Mouse (Mus musculus) CH12.LX (cell line): Measurements from ENCODE around the gene Caap1. TPM values are rescaled to one million over a fixed set of nuclear protein-coding genes. Genes with fewer than 3 reads are reported as not detected.

Experiments
- DNase-seq: peaks from one replicate; pipeline ENCODE4 v3.0.0-alpha.2; 2013; ENCODE audit errors: extremely low read depth
- H3K27ac ChIP-seq: 2 replicates; pipeline ENCODE4 v1.5.1; 2012; ENCODE audit warnings: low read depth, mild to moderate bottlenecking, control low read depth, moderate library complexity; ENCODE audit not compliant: insufficient read depth
- H3K27me3 ChIP-seq: replicated peaks from 2 replicates; pipeline ENCODE3; 2012; ENCODE audit warnings: inconsistent platforms
- H3K36me3 ChIP-seq, 2 experiments: replicated peaks in 1 of 2; 2 replicates each; pipeline versions ENCODE3 to v1.6.1; 2012; ENCODE audit warnings: inconsistent platforms in 1 of 2, low read length in 1 of 2, mild to moderate bottlenecking in 1 of 2, mixed read lengths in 1 of 2, moderate library complexity in 1 of 2; ENCODE audit not compliant: control insufficient read depth in 1 of 2, insufficient read depth in 1 of 2
- H3K4me1 ChIP-seq, 2 experiments: 2 replicates each; pipeline ENCODE4 v1.6.1; 2012; ENCODE audit warnings: inconsistent platforms in 1 of 2, moderate library complexity in 1 of 2; ENCODE audit not compliant: insufficient read depth in 2 of 2, control insufficient read depth in 1 of 2
- H3K4me2 ChIP-seq: 2 replicates; pipeline ENCODE4 v1.6.1; 2012; ENCODE audit warnings: low read depth, mild to moderate bottlenecking, control low read depth; ENCODE audit not compliant: poor library complexity, insufficient read depth, severe bottlenecking
- H3K4me3 ChIP-seq, 3 experiments: fragments of 150-350 bp in 1 of 3; sonication (generic) in 1 of 3; replicated peaks in 1 of 3; 2 replicates each; pipeline versions ENCODE3 to v1.5.1; 2011 to 2012; ENCODE audit warnings: low read depth in 2 of 3, low read length in 2 of 3, mild to moderate bottlenecking in 2 of 3, moderate library complexity in 2 of 3, control low read depth in 1 of 3, improper control_type of control experiment in 1 of 3, inconsistent platforms in 1 of 3, mixed read lengths in 1 of 3; ENCODE audit not compliant: poor library complexity in 1 of 3
- H3K79me2 ChIP-seq: replicated peaks from 2 replicates; pipeline ENCODE4 v1.6.1; 2012; ENCODE audit warnings: mild to moderate bottlenecking, moderate library complexity; ENCODE audit not compliant: control insufficient read depth, poor library complexity, insufficient read depth, severe bottlenecking; ENCODE audit errors: extremely low read depth
- H3K9ac ChIP-seq: 2 replicates; pipeline ENCODE4 v1.6.1; 2012; ENCODE audit warnings: low read depth, mild to moderate bottlenecking, control low read depth, moderate library complexity; ENCODE audit not compliant: insufficient read depth
- H3K9me3 ChIP-seq: replicated peaks from 2 replicates; pipeline ENCODE3; 2012; ENCODE audit warnings: low read length, inconsistent platforms, mixed read lengths
- CHD1 ChIP-seq: IDR thresholded peaks from 2 replicates; pipeline ENCODE4 v1.6.1; 2012; ENCODE audit warnings: low read depth, low read length, improper control_type of control experiment, inconsistent platforms
- CTCF ChIP-seq, 2 experiments: IDR thresholded peaks in 1 of 2; conservative IDR thresholded peaks in 1 of 2; 2 replicates each; pipeline ENCODE4 v1.5.1; 2011 to 2012; ENCODE audit warnings: low read depth in 2 of 2, low read length in 2 of 2, improper control_type of control experiment in 1 of 2, inconsistent platforms in 1 of 2, mild to moderate bottlenecking in 1 of 2, moderate library complexity in 1 of 2
- ELF1 ChIP-seq: IDR thresholded peaks from 2 replicates; pipeline ENCODE4 v1.6.1; 2014; ENCODE audit warnings: low read depth, mild to moderate bottlenecking, inconsistent platforms, low read length, improper control_type of control experiment
- EP300 ChIP-seq: IDR thresholded peaks from 2 replicates; pipeline ENCODE4 v1.6.1; 2011; ENCODE audit warnings: low read length, improper control_type of control experiment
- IRF4 ChIP-seq: IDR thresholded peaks from 2 replicates; pipeline ENCODE4 v1.6.1; 2014; ENCODE audit warnings: low read depth, mild to moderate bottlenecking, inconsistent platforms, low read length, improper control_type of control experiment
- JUND ChIP-seq: conservative IDR thresholded peaks from 2 replicates; pipeline ENCODE4 v1.6.1; 2011; ENCODE audit warnings: low read depth, low read length, improper control_type of control experiment
- KAT2A ChIP-seq: IDR thresholded peaks from 2 replicates; pipeline ENCODE4 v1.6.1; 2012; ENCODE audit warnings: low read length, improper control_type of control experiment, inconsistent platforms; ENCODE audit not compliant: insufficient replicate concordance
- MAX ChIP-seq: IDR thresholded peaks from 2 replicates; pipeline ENCODE4 v1.6.1; 2011; ENCODE audit warnings: low read length, improper control_type of control experiment
- MYC ChIP-seq: IDR thresholded peaks from 2 replicates; pipeline ENCODE4 v1.6.1; 2011; ENCODE audit warnings: low read depth, mild to moderate bottlenecking, improper control_type of control experiment, low read length
- PAX5 ChIP-seq: IDR thresholded peaks from 2 replicates; pipeline ENCODE4 v1.6.1; 2012; ENCODE audit warnings: low read length, inconsistent platforms, mixed read lengths
- RCOR1 ChIP-seq: conservative IDR thresholded peaks from 2 replicates; pipeline ENCODE4 v1.6.1; 2012; ENCODE audit warnings: low read depth, mild to moderate bottlenecking, inconsistent platforms, low read length, improper control_type of control experiment
- SIN3A ChIP-seq: IDR thresholded peaks from 2 replicates; pipeline ENCODE4 v1.6.1; 2012; ENCODE audit warnings: low read length, improper control_type of control experiment, inconsistent platforms
- TBP ChIP-seq: conservative IDR thresholded peaks from 2 replicates; pipeline ENCODE4 v1.6.1; 2011; ENCODE audit warnings: low read depth, low read length, improper control_type of control experiment
- TCF12 ChIP-seq: IDR thresholded peaks from 2 replicates; pipeline ENCODE4 v1.6.1; 2014; ENCODE audit warnings: low read depth, mild to moderate bottlenecking, inconsistent platforms, low read length, improper control_type of control experiment
- UBTF ChIP-seq: IDR thresholded peaks from 2 replicates; pipeline ENCODE4 v1.6.1; 2012; ENCODE audit warnings: low read depth, mild to moderate bottlenecking, inconsistent platforms, low read length, improper control_type of control experiment, moderate library complexity
- USF1 ChIP-seq: IDR thresholded peaks from 2 replicates; pipeline ENCODE4 v1.6.1; 2014; ENCODE audit warnings: low read depth, mild to moderate bottlenecking, inconsistent platforms, low read length, improper control_type of control experiment
- ZMIZ1 ChIP-seq: IDR thresholded peaks from 2 replicates; pipeline ENCODE4 v1.6.1; 2012; ENCODE audit warnings: low read depth, mild to moderate bottlenecking, inconsistent platforms, low read length, improper control_type of control experiment
- ZNF384 ChIP-seq: IDR thresholded peaks from 2 replicates; pipeline ENCODE4 v1.6.1; 2012; ENCODE audit warnings: low read depth, low read length, improper control_type of control experiment, inconsistent platforms
- dilution Hi-C: fragments of 300-500 bp; cut with MboI; formaldehyde crosslinking; loops from 2 replicates; pipeline ENCODE4 v1.14.3; 2020; ENCODE audit warnings: low sequenced_read_pairs; ENCODE audit not compliant: extremely low pct_unique_long_range_greater_than_20kb, extremely low pct_ligation_motif_present
- in situ Hi-C: fragments of 300-500 bp; cut with MboI; formaldehyde crosslinking; loops from 3 replicates; pipeline ENCODE4 v1.14.3; 2019; ENCODE audit warnings: low sequenced_read_pairs, low pct_ligation_motif_present, low pct_unique_long_range_greater_than_20kb, mixed read lengths
- polyA plus RNA-seq: library from polyadenylated mRNA; unstranded; fragments of >175 nt; gene quantifications from 2 replicates; pipeline ENCODE4 v1.2.1, GENCODE M21; 2012; ENCODE audit warnings: low read depth; ENCODE audit not compliant: insufficient read length
- total RNA-seq, 2 experiments: library from RNA; depleted of rRNA; stranded (reverse); fragments of 300-350 nt in 1 of 2; fragments of >200 nt in 1 of 2; gene quantifications; 2 replicates each; pipeline ENCODE4 v1.2.3; 2012 to 2014

Gene Caap1
- total and polyA plus RNA-seq, 3 experiments = 10.2 to 34.1 (median 18.7) TPM

GRCm38 (mm10) chr4:94554955-94555494 is 1.6 kb downstream of the Caap1 start:
- dilution Hi-C loops = no loop called here
- Histone ChIP-seq H3K79me2 (peaks cover 16% of the 10 kb centered on the region), H3K27ac (no peak overlapping the region), H3K27me3 (no peaks in the 10 kb centered on the region), H3K4me1 (peaks cover 0 to 19% of the 10 kb centered on the region in 2 experiments; a peak in 3 of 4 replicates), H3K4me2 (peak overlapping the region; percentile 81), H3K4me3 (peak overlapping the region in 1 of 3 experiments; percentile 75), H3K36me3 (no peaks in the 10 kb centered on the region), H3K9me3 (no peaks in the 10 kb centered on the region)
- TF ChIP-seq RCOR1 (no peak), EP300 (no peak), ZNF384 (peak; percentile 74)
- TF ChIP-seq, all 38 proteins: peak for 1
- H3K9ac ChIP-seq = no peak overlapping the region
- DNase-seq = no peak
- in situ Hi-C loops = no loop called here

- in situ Hi-C loops = no loop called here
- H3K9me3 ChIP-seq = no peaks in the 10 kb centered on the region
Observed at GRCm38 (mm10) chr4:94544321-94544720, 12.3 kb downstream of the Caap1 start.

GRCm38 (mm10) chr4:94543041-94543440 is 13.6 kb downstream of the Caap1 start:
- no peak overlapping the region for H3K27ac ChIP-seq
- H3K9me3 ChIP-seq = no peaks in the 10 kb centered on the region
- H3K79me2 ChIP-seq = no peaks in the 10 kb centered on the region
- no peak overlapping the region for H3K9ac ChIP-seq
- in situ Hi-C loops = no loop called here
- no peak overlapping the region for H3K4me2 ChIP-seq
- DNase-seq = peak; percentile 24
- dilution Hi-C loops = no loop called here
- H3K27me3 ChIP-seq = no peaks in the 10 kb centered on the region
- H3K4me1 ChIP-seq = no peaks in the 10 kb centered on the region
- no peak overlapping the region for H3K4me3 ChIP-seq
- peaks cover 4 to 49% of the 10 kb centered on the region in 2 experiments for H3K36me3 ChIP-seq
- peak in 1 of 2 experiments; percentile 37; a peak in 2 of 4 replicates for TF ChIP-seq CTCF (conservative IDR thresholded peaks at IDR 0.05 in 1 of 2, IDR thresholded peaks at IDR 0.05 in 1 of 2; ENCODE audit: low read depth in 2 of 2, low read length in 2 of 2)
- no peak for TF ChIP-seq IRF4
- TF ChIP-seq, all 38 proteins: peak for 1

More at GRCm38 (mm10) chr4:94544321-94544720, 12.3 kb downstream of the Caap1 start:
- no peaks in the 10 kb centered on the region for H3K79me2 ChIP-seq
- TF ChIP-seq MYC = no peak
- no peak for TF ChIP-seq ELF1
- TF ChIP-seq SIN3A = no peak
- TF ChIP-seq TBP = no peak
- no peak for TF ChIP-seq CTCF (conservative IDR thresholded peaks at IDR 0.05 in 1 of 2, IDR thresholded peaks at IDR 0.05 in 1 of 2; ENCODE audit: low read depth in 2 of 2, low read length in 2 of 2)
- no peak for TF ChIP-seq PAX5
- no peak for TF ChIP-seq JUND
- no peak for TF ChIP-seq MAX
- TF ChIP-seq IRF4 = no peak
- no peak for TF ChIP-seq KAT2A
- no peak for TF ChIP-seq TCF12
- TF ChIP-seq USF1 = no peak
- TF ChIP-seq UBTF = no peak
- TF ChIP-seq ZMIZ1 = no peak
- TF ChIP-seq CHD1 = no peak
- no peak overlapping the region for H3K4me3 ChIP-seq
- DNase-seq = no peak
- dilution Hi-C loops = no loop called here
- H3K27ac ChIP-seq = no peak overlapping the region
- H3K36me3 ChIP-seq = peaks cover 0 to 42% of the 10 kb centered on the region in 2 experiments
- no peaks in the 10 kb centered on the region for H3K4me1 ChIP-seq
- no peak overlapping the region for H3K4me2 ChIP-seq
- no peak overlapping the region for H3K9ac ChIP-seq
- H3K27me3 ChIP-seq = no peaks in the 10 kb centered on the region
